Mouse (Mus musculus) cerebellum, adult 9-11 months (tissue): Measurements from ENCODE around the gene Elobl.

Source experiments
- DNase-seq: peaks from one replicate; pipeline ENCODE4 v3.0.0; 2022

Elobl gene

GRCm38 (mm10) chr11:88986616-88987015, 19.9 kb upstream of the Elobl start:
- DNase-seq: no peak

- no peak for DNase-seq
These were observed 14.6 kb upstream of the Elobl start for GRCm38 (mm10) chr11:88981337-88981736.

GRCm38 (mm10) chr11:88977188-88977587, 10.5 kb upstream of the Elobl start:
- DNase-seq: no peak

GRCm38 (mm10) chr11:88976320-88976719, 9.6 kb upstream of the Elobl start:
- no peak for DNase-seq

GRCm38 (mm10) chr11:88973776-88974701, 7.3 kb upstream of the Elobl start:
- DNase-seq: peak; percentile 93

GRCm38 (mm10) chr11:88970202-88970732, 3.5 kb upstream of the Elobl start, which contains the start of gene Coil:
Gene Coil (plus strand): TSS chr11:88970252.
- DNase-seq: no peak

- no peak for DNase-seq
These were observed 7.9 kb downstream of the Elobl start for GRCm38 (mm10) chr11:88958851-88959250.

- peak; percentile 96 for DNase-seq
These were observed 11.3 kb downstream of the Elobl start, which contains the start of gene Scpep1 for GRCm38 (mm10) chr11:88955217-88955969. Gene Scpep1 (minus strand): TSS chr11:88955465.

- DNase-seq: peak; percentile 31
These were observed 11.9 kb downstream of the Elobl start for GRCm38 (mm10) chr11:88954803-88955202.

- DNase-seq: no peak
These were observed 13.1 kb downstream of the Elobl start for GRCm38 (mm10) chr11:88953582-88953981.

GRCm38 (mm10) chr11:88952117-88952516, 14.6 kb downstream of the Elobl start:
- DNase-seq: no peak

GRCm38 (mm10) chr11:88951576-88951975, 15.2 kb downstream of the Elobl start:
- DNase-seq: no peak

- no peak for DNase-seq
These were observed 16.0 kb downstream of the Elobl start for GRCm38 (mm10) chr11:88950640-88951250.

GRCm38 (mm10) chr11:88949802-88950639, 16.7 kb downstream of the Elobl start:
- no peak for DNase-seq

- no peak for DNase-seq
These were observed 17.8 kb downstream of the Elobl start for GRCm38 (mm10) chr11:88948896-88949295.

GRCm38 (mm10) chr11:88945971-88946585, 20.7 kb downstream of the Elobl start:
- DNase-seq: peak; percentile 71

- DNase-seq: no peak
These were observed 25.2 kb downstream of the Elobl start for GRCm38 (mm10) chr11:88941489-88941888.

GRCm38 (mm10) chr11:88939634-88940033, 27.1 kb downstream of the Elobl start:
- no peak for DNase-seq

GRCm38 (mm10) chr11:88938770-88939169, 28.0 kb downstream of the Elobl start:
- DNase-seq: no peak

- no peak for DNase-seq
These were observed 28.8 kb downstream of the Elobl start for GRCm38 (mm10) chr11:88937886-88938285.
